In genomic region chr9:64702937-64703336, GRCm38 (mm10) we compare ENCODE assay signal across 8 mouse cellular contexts. TPM values are rescaled to one million over a fixed set of nuclear protein-coding genes. Genes with fewer than 3 reads are reported as not detected.
A peak's percentile ranks its signal among the peaks of the same experiment; 100 is the strongest.
DNase-seq lines count a peak whose midpoint lies in the region; ATAC-seq and TF ChIP-seq lines count a peak whose summit lies in the region.

No protein-coding gene starts in this region.

- no peak overlapping the region for H3K4me3 ChIP-seq in heart, embryonic 11.5 days (ENCODE audit: low read depth, low read length)
- H3K4me3 ChIP-seq in heart, embryonic 13.5 days = no peak overlapping the region
- no peak overlapping the region for H3K4me3 ChIP-seq in lung, embryonic 14.5 days (ENCODE audit: low read depth, low read length)
- no peak overlapping the region for H3K4me3 ChIP-seq in stomach, postnatal 0 days (ENCODE audit: low read depth, low read length)

- H3K4me1 ChIP-seq in heart, embryonic 11.5 days (ENCODE audit: control insufficient read depth, insufficient read depth, low read length) = no peaks in the 10 kb centered on the region
- peaks cover 40% of the 10 kb centered on the region for H3K4me1 ChIP-seq in heart, embryonic 13.5 days
- H3K4me1 ChIP-seq in lung, embryonic 14.5 days (ENCODE audit: insufficient read depth) = no peaks in the 10 kb centered on the region
- H3K4me1 ChIP-seq in stomach, postnatal 0 days (replicated peaks; ENCODE audit: control insufficient read depth, insufficient read depth) = peaks cover 2% of the 10 kb centered on the region; the same call in 1 of the 2 replicates

- TF ChIP-seq EP300 in stomach, postnatal 0 days (optimal IDR thresholded peaks at IDR 0.05) = no peak

- H3K4me2 ChIP-seq in heart, embryonic 11.5 days = no peak overlapping the region
- no peak overlapping the region for H3K4me2 ChIP-seq in heart, embryonic 13.5 days
- H3K4me2 ChIP-seq in lung, embryonic 14.5 days = no peak overlapping the region
- H3K4me2 ChIP-seq in stomach, postnatal 0 days (replicated peaks; ENCODE audit: low read depth) = no peak overlapping the region

- no peak overlapping the region for H3K9ac ChIP-seq in heart, embryonic 11.5 days (ENCODE audit: low read depth, low read length)
- H3K9ac ChIP-seq in heart, embryonic 13.5 days = 0 out of 2 replicates have a peak overlapping the region, but pooled peaks have one; percentile 3
- no peak overlapping the region for H3K9ac ChIP-seq in lung, embryonic 14.5 days
- H3K9ac ChIP-seq in stomach, postnatal 0 days (ENCODE audit: low read length) = no peak overlapping the region

- H3K27ac ChIP-seq in heart, embryonic 11.5 days (ENCODE audit: low read depth, low read length) = no peak overlapping the region
- H3K27ac ChIP-seq in heart, embryonic 13.5 days (replicated peaks) = no peak overlapping the region
- H3K27ac ChIP-seq in lung, embryonic 14.5 days (ENCODE audit: low read depth) = no peak overlapping the region
- H3K27ac ChIP-seq in stomach, postnatal 0 days (replicated peaks) = peak overlapping the region; percentile 78

- H3K9me3 ChIP-seq in heart, embryonic 11.5 days (replicated peaks; ENCODE audit: control insufficient read depth, low read length) = no peaks in the 10 kb centered on the region
- no peaks in the 10 kb centered on the region for H3K9me3 ChIP-seq in heart, embryonic 13.5 days
- no peaks in the 10 kb centered on the region for H3K9me3 ChIP-seq in lung, embryonic 14.5 days (ENCODE audit: low read depth, low read length)
- no peaks in the 10 kb centered on the region for H3K9me3 ChIP-seq in stomach, postnatal 0 days (ENCODE audit: control insufficient read depth, low read length)

- no peaks in the 10 kb centered on the region for H3K27me3 ChIP-seq in heart, embryonic 11.5 days (ENCODE audit: control insufficient read depth, insufficient read depth, low read length)
- no peaks in the 10 kb centered on the region for H3K27me3 ChIP-seq in heart, embryonic 13.5 days (replicated peaks)
- H3K27me3 ChIP-seq in lung, embryonic 14.5 days (ENCODE audit: insufficient read depth, low read length) = no peaks in the 10 kb centered on the region
- H3K27me3 ChIP-seq in stomach, postnatal 0 days (ENCODE audit: control insufficient read depth, insufficient read depth, low read length) = no peaks in the 10 kb centered on the region

- TF ChIP-seq CTCF in lung, embryonic 14.5 days (IDR thresholded peaks at IDR 0.05; ENCODE audit: low read depth) = no peak
- no peak for TF ChIP-seq CTCF in stomach, postnatal 0 days (IDR thresholded peaks at IDR 0.05; ENCODE audit: low read depth)

- DNase-seq in heart, adult 11 months = peak; percentile 98
- peak; percentile 14 for DNase-seq in CD4-positive helper T cell, adult 2 months (ENCODE audit: low read depth, low spot score)
- peak; percentile 50 for DNase-seq in lung, embryonic 14.5 days
- DNase-seq in stomach, postnatal 0 days (ENCODE audit: low spot score) = peak; percentile 82
- no peak for DNase-seq in adipocyte (ENCODE audit: low spot score)
- DNase-seq in cerebellum, postnatal 25 days = no peak

- H3K36me3 ChIP-seq in heart, embryonic 11.5 days (ENCODE audit: control insufficient read depth, insufficient read depth, low read length) = 0 out of 2 replicates have a peak, but pooled peaks cover 2% of the 10 kb centered on the region
- H3K36me3 ChIP-seq in heart, embryonic 13.5 days = peaks cover 66% of the 10 kb centered on the region
- H3K36me3 ChIP-seq in lung, embryonic 14.5 days (ENCODE audit: insufficient read depth) = peaks cover 14% of the 10 kb centered on the region
- H3K36me3 ChIP-seq in stomach, postnatal 0 days (ENCODE audit: control insufficient read depth, insufficient read depth, low read length) = peaks cover 3% of the 10 kb centered on the region; the same call in 1 of the 2 replicates

- no peak for ATAC-seq in heart, embryonic 11.5 days (replicated peaks; ENCODE audit: insufficient number of reproducible peaks, low FRiP score, low TSS enrichment)
- no peak for ATAC-seq in heart, embryonic 13.5 days (ENCODE audit: extremely low read depth, insufficient number of reproducible peaks, low FRiP score, low TSS enrichment)
- no peak for ATAC-seq in lung, embryonic 14.5 days (ENCODE audit: insufficient read depth)
- ATAC-seq in stomach, postnatal 0 days (ENCODE audit: low FRiP score, low TSS enrichment) = peak; percentile 94

- 70% methylated on average over 2 of the region's 2 CpGs for WGBS in heart, embryonic 11.5 days (ENCODE audit: insufficient replicate concordance)
- WGBS in heart, embryonic 13.5 days = 69% methylated on average over 2 of the region's 2 CpGs
- 62% methylated on average over 2 of the region's 2 CpGs for WGBS in lung, embryonic 14.5 days
- 39% methylated on average over 2 of the region's 2 CpGs for WGBS in stomach, postnatal 0 days

RNA-seq across cellular contexts. Expression of gene Rab11a, which starts 34.6 kb away (rescaled TPM):
- 360 and 376 TPM in 2 replicates for polyA plus RNA-seq in heart, embryonic 11.5 days (2014; fragmentation: Nextera tagmentation; extraction: Ambion mirVana)
- polyA plus RNA-seq in heart, embryonic 13.5 days (2015; fragmentation: Nextera tagmentation; extraction: Ambion mirVana) = 335 and 366 TPM in 2 replicates
- polyA plus RNA-seq in lung, embryonic 14.5 days (2014; fragmentation: Nextera tagmentation; extraction: Ambion mirVana) = 327 and 330 TPM in 2 replicates
- polyA plus RNA-seq in stomach, postnatal 0 days (2015; fragmentation: Nextera tagmentation; extraction: Ambion mirVana) = 1,191 and 1,262 TPM in 2 replicates

Comparison
In these comparisons a context has a peak if more than half of its experiments do, and no peak if none do; other contexts are left out.
1. DNase-seq: peak in heart, adult 11 months (single experiment), CD4-positive helper T cell, adult 2 months (single experiment), lung, embryonic 14.5 days (single experiment) and stomach, postnatal 0 days (single experiment); none in adipocyte (single experiment) and cerebellum, postnatal 25 days (0 of 2).